Mouse (Mus musculus): ENCODE measurements around the gene Sec61a1. TPM values are rescaled to one million over a fixed set of nuclear protein-coding genes. Genes with fewer than 3 reads are reported as not detected.
A peak's percentile ranks its signal among the peaks of the same experiment; 100 is the strongest.

Sec61a1 gene
- polyA plus RNA-seq, 1 experiment from 2014 or later: 171 TPM

DNA sequence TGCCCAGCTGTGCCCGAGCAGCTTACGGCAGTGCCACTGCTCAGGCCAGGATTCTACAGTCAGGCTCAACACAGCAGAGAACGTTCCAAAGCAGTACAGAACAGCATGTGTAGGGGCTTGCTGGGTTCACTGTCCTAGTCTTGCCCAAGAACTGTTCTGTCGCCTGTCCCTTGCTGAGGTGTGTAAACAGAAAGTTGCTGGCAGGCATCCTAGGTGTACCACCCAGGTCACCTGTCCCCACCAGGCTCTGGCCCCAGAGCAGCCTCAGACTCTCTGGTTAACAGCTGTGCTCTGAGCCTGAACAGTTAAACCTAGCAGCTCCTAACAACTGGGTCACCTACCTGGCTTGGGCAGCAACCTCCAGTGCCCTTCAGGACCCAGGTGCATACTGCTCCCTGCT, 15.7 kb downstream of the Sec61a1 start:
- H3K4me2 ChIP-seq (ENCODE audit: low read length): no peak overlapping the region
- no peak overlapping the region for H3K4me3 ChIP-seq (replicated peaks; ENCODE audit: low read depth, low read length)
- DNase-seq (ENCODE audit: low spot score) (no peak), ATAC-seq (replicated peaks; ENCODE audit: low FRiP score, low read depth) (no peak)
- peaks cover 51% of the 10 kb centered on the region for H3K36me3 ChIP-seq (ENCODE audit: insufficient read depth, low read length)
- no peak overlapping the region for H3K27ac ChIP-seq
- H3K9ac ChIP-seq (ENCODE audit: low read depth, low read length): no peak overlapping the region
- no peaks in the 10 kb centered on the region for H3K9me3 ChIP-seq (replicated peaks; ENCODE audit: low read length)
- 82% methylated on average over 4 of the region's 4 CpGs for WGBS
- H3K4me1 ChIP-seq (replicated peaks; ENCODE audit: insufficient read depth, low read length): no peaks in the 10 kb centered on the region
- TF ChIP-seq CTCF (IDR thresholded peaks at IDR 0.05; ENCODE audit: low read depth): no peak
- no peaks in the 10 kb centered on the region for H3K27me3 ChIP-seq (ENCODE audit: insufficient read depth, low read length)

DNA sequence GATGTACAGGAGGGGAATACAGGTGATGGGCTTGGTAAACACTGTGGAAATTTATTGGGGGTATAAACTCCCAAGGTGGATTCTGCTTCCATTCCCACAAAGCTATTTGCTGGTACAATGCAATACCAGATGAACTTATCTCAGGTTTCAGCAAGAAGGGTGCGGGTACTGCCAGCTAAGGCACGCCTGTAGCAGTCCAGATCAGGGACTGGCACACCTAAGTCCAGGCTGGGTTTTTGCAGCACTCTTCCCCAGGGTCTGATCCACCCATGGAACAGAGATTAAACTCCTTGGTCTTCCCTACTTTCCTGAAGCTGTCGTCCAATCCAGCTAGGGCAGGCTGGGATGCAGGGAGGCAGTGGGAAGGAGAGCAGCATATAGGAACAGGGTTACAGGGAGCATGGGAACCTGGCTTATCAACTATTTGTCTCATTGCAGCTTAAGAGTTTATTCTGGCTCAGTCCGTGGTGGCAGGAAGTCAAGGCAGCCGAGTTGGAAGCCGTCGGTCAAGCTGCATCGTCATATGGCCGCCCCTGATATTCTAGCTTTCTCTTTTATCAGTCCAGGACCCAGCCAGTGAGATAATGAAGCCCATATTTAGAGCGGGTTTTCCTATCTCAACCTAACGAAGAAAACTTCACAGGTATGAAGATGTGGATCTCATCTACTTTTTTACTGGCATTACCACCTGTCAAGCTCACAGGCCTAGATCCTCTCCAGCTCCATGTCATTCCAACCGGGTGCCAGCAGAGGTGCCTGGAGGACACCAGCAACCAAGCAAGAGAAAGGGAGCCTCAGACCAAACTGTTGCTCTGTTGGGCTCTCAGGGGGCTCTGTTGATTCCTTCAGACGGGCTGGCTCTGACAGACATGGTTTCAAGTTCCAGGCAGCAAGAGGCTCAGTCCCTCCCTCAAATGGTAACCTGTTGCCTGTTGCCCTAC, 16.4 kb downstream of the Sec61a1 start:
- 0 out of 2 replicates have a peak overlapping the region, but pooled peaks have one; percentile 19 for H3K27ac ChIP-seq
- TF ChIP-seq CTCF (IDR thresholded peaks at IDR 0.05; ENCODE audit: low read depth): 0 out of 2 replicates have a peak, but pooled peaks have one; percentile 5
- WGBS: 67% methylated on average over 13 of the region's 13 CpGs
- ATAC-seq (replicated peaks; ENCODE audit: low FRiP score, low read depth) (no peak), DNase-seq (ENCODE audit: low spot score) (no peak)
- peaks cover 50% of the 10 kb centered on the region for H3K36me3 ChIP-seq (ENCODE audit: insufficient read depth, low read length)
- no peaks in the 10 kb centered on the region for H3K27me3 ChIP-seq (ENCODE audit: insufficient read depth, low read length)
- no peaks in the 10 kb centered on the region for H3K4me1 ChIP-seq (replicated peaks; ENCODE audit: insufficient read depth, low read length)
- no peaks in the 10 kb centered on the region for H3K9me3 ChIP-seq (replicated peaks; ENCODE audit: low read length)
- H3K4me2 ChIP-seq (ENCODE audit: low read length): no peak overlapping the region
- H3K9ac ChIP-seq (ENCODE audit: low read depth, low read length): no peak overlapping the region
- no peak overlapping the region for H3K4me3 ChIP-seq (replicated peaks; ENCODE audit: low read depth, low read length)

- H3K9ac ChIP-seq (ENCODE audit: low read depth, low read length): no peak overlapping the region
- 13% methylated on average over 3 of the region's 3 CpGs for WGBS
- H3K36me3 ChIP-seq (ENCODE audit: insufficient read depth, low read length): peaks cover 31% of the 10 kb centered on the region
- H3K27ac ChIP-seq: no peak overlapping the region
- no peaks in the 10 kb centered on the region for H3K4me1 ChIP-seq (replicated peaks; ENCODE audit: insufficient read depth, low read length)
- ATAC-seq (replicated peaks; ENCODE audit: low FRiP score, low read depth): no peak
- H3K4me2 ChIP-seq (ENCODE audit: low read length): peak overlapping the region; percentile 88
- TF ChIP-seq CTCF (IDR thresholded peaks at IDR 0.05; ENCODE audit: low read depth): no peak
- DNase-seq (ENCODE audit: low spot score): no peak
- peak overlapping the region; percentile 49 for H3K4me3 ChIP-seq (replicated peaks; ENCODE audit: low read depth, low read length)
- H3K27me3 ChIP-seq (ENCODE audit: insufficient read depth, low read length): no peaks in the 10 kb centered on the region
- H3K9me3 ChIP-seq (replicated peaks; ENCODE audit: low read length): no peaks in the 10 kb centered on the region
These were observed 18.3 kb downstream of the Sec61a1 start for GRCm38 (mm10) chr6:88500405-88500767.

GRCm38 (mm10) chr6:88499481-88500404, 19.0 kb downstream of the Sec61a1 start:
- DNase-seq (ENCODE audit: low spot score): peak; percentile 52
- Histone ChIP-seq H3K9me3 (replicated peaks; ENCODE audit: low read length) (no peaks in the 10 kb centered on the region), H3K36me3 (ENCODE audit: insufficient read depth, low read length) (peaks cover 25% of the 10 kb centered on the region), H3K4me3 (replicated peaks; ENCODE audit: low read depth, low read length) (peak overlapping the region; percentile 49), H3K4me1 (replicated peaks; ENCODE audit: insufficient read depth, low read length) (no peaks in the 10 kb centered on the region), H3K27ac (no peak overlapping the region), H3K9ac (ENCODE audit: low read depth, low read length) (peak overlapping the region; percentile 62), H3K27me3 (ENCODE audit: insufficient read depth, low read length) (no peaks in the 10 kb centered on the region), H3K4me2 (ENCODE audit: low read length) (peak overlapping the region; percentile 88)
- peak; percentile 72 for TF ChIP-seq CTCF (IDR thresholded peaks at IDR 0.05; ENCODE audit: low read depth)
- ATAC-seq (replicated peaks; ENCODE audit: low FRiP score, low read depth): peak; percentile 56; the same call in 1 of the 2 replicates
- WGBS: 3% methylated on average over 73 of the region's 76 CpGs

DNA sequence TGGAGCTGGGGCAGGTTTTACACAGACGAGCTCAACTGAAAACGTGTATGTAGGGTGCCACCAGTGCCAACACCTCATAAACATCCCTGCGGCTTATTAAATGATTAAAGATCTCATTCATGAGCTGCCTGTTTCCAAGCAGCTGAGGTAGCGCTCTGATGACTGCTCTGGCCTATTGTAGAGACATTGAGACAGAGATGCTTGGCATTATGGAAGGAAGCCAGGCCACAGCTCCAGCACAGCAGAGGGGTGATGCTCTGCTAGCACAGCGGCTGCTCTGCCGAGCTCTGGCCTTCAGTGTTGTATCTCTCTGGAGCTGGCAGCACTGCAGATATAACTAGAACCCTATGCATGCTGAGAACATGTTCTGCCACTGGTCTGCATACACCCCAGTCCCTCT, 25.0 kb downstream of the Sec61a1 start:
- DNase-seq (ENCODE audit: low spot score) (no peak), ATAC-seq (replicated peaks; ENCODE audit: low FRiP score, low read depth) (no peak)
- Histone ChIP-seq H3K9me3 (replicated peaks; ENCODE audit: low read length) (no peaks in the 10 kb centered on the region), H3K27ac (no peak overlapping the region), H3K27me3 (ENCODE audit: insufficient read depth, low read length) (no peaks in the 10 kb centered on the region), H3K9ac (ENCODE audit: low read depth, low read length) (no peak overlapping the region), H3K4me2 (ENCODE audit: low read length) (no peak overlapping the region), H3K4me3 (replicated peaks; ENCODE audit: low read depth, low read length) (no peak overlapping the region), H3K4me1 (replicated peaks; ENCODE audit: insufficient read depth, low read length) (no peaks in the 10 kb centered on the region), H3K36me3 (ENCODE audit: insufficient read depth, low read length) (peaks cover 31% of the 10 kb centered on the region)
- WGBS: 87% methylated on average over 6 of the region's 6 CpGs
- TF ChIP-seq CTCF (IDR thresholded peaks at IDR 0.05; ENCODE audit: low read depth): no peak
